Mouse (Mus musculus): ENCODE measurements around the gene Dennd4a. TPM values are rescaled to one million over a fixed set of nuclear protein-coding genes. Genes with fewer than 3 reads are reported as not detected.
A peak's percentile ranks its signal among the peaks of the same experiment; 100 is the strongest.

The Dennd4a gene
- polyA plus RNA-seq, 1 experiment from 2014 or later, result 12.0 TPM

- Histone ChIP-seq H3K27ac (no peak overlapping the region), H3K4me2 (no peak overlapping the region), H3K36me3 (replicated peaks) (no peaks in the 10 kb centered on the region), H3K4me3 (no peak overlapping the region), H3K9me3 (no peaks in the 10 kb centered on the region), H3K4me1 (no peaks in the 10 kb centered on the region), H3K9ac (no peak overlapping the region), H3K27me3 (replicated peaks) (no peaks in the 10 kb centered on the region)
- 82% methylated on average over 5 of the region's 5 CpGs for WGBS
- ATAC-seq (replicated peaks), result no peak
Observed at GRCm38 (mm10) chr9:64938535-64938934, 127.4 kb downstream of the Dennd4a start.

GRCm38 (mm10) chr9:64939281-64939680 lies 128.1 kb downstream of the Dennd4a start:
- no peaks in the 10 kb centered on the region for H3K36me3 ChIP-seq (replicated peaks)
- no peaks in the 10 kb centered on the region for H3K9me3 ChIP-seq
- no peaks in the 10 kb centered on the region for H3K4me1 ChIP-seq
- no peak for ATAC-seq (replicated peaks)
- no peaks in the 10 kb centered on the region for H3K27me3 ChIP-seq (replicated peaks)
- H3K4me3 ChIP-seq, result no peak overlapping the region
- H3K27ac ChIP-seq, result no peak overlapping the region
- H3K4me2 ChIP-seq, result no peak overlapping the region
- WGBS, result 57% methylated on average over 4 of the region's 4 CpGs
- H3K9ac ChIP-seq, result no peak overlapping the region

GRCm38 (mm10) chr9:64939790-64940189 lies 128.7 kb downstream of the Dennd4a start:
- Histone ChIP-seq H3K4me2 (no peak overlapping the region), H3K9me3 (no peaks in the 10 kb centered on the region), H3K4me3 (no peak overlapping the region), H3K27me3 (replicated peaks) (no peaks in the 10 kb centered on the region), H3K27ac (no peak overlapping the region), H3K9ac (no peak overlapping the region), H3K4me1 (no peaks in the 10 kb centered on the region), H3K36me3 (replicated peaks) (no peaks in the 10 kb centered on the region)
- no peak for ATAC-seq (replicated peaks)
- 82% methylated on average over 2 of the region's 2 CpGs for WGBS

GRCm38 (mm10) chr9:64940731-64941346 lies 129.7 kb downstream of the Dennd4a start:
- Histone ChIP-seq H3K27me3 (replicated peaks) (no peaks in the 10 kb centered on the region), H3K9ac (no peak overlapping the region), H3K4me3 (no peak overlapping the region), H3K36me3 (replicated peaks) (no peaks in the 10 kb centered on the region), H3K4me2 (no peak overlapping the region), H3K27ac (no peak overlapping the region), H3K9me3 (no peaks in the 10 kb centered on the region), H3K4me1 (no peaks in the 10 kb centered on the region)
- 84% methylated on average over 11 of the region's 11 CpGs for WGBS
- ATAC-seq (replicated peaks), result no peak

- ATAC-seq (replicated peaks), result no peak
- Histone ChIP-seq H3K9ac (no peak overlapping the region), H3K27me3 (replicated peaks) (no peaks in the 10 kb centered on the region), H3K4me1 (no peaks in the 10 kb centered on the region), H3K4me2 (no peak overlapping the region), H3K27ac (no peak overlapping the region), H3K36me3 (replicated peaks) (no peaks in the 10 kb centered on the region), H3K9me3 (no peaks in the 10 kb centered on the region), H3K4me3 (no peak overlapping the region)
- 81% methylated on average over 4 of the region's 4 CpGs for WGBS
Observed at GRCm38 (mm10) chr9:64941650-64942049, 130.5 kb downstream of the Dennd4a start.

GRCm38 (mm10) chr9:64943997-64944396 lies 132.9 kb downstream of the Dennd4a start:
- Histone ChIP-seq H3K27me3 (replicated peaks) (no peaks in the 10 kb centered on the region), H3K9me3 (no peaks in the 10 kb centered on the region), H3K27ac (no peak overlapping the region), H3K36me3 (replicated peaks) (no peaks in the 10 kb centered on the region), H3K4me2 (no peak overlapping the region), H3K9ac (no peak overlapping the region), H3K4me3 (no peak overlapping the region), H3K4me1 (no peaks in the 10 kb centered on the region)
- 30% methylated on average over 11 of the region's 11 CpGs for WGBS
- no peak for ATAC-seq (replicated peaks)

GRCm38 (mm10) chr9:64947483-64948095 lies 136.4 kb downstream of the Dennd4a start:
- Histone ChIP-seq H3K9me3 (no peaks in the 10 kb centered on the region), H3K9ac (no peak overlapping the region), H3K27ac (no peak overlapping the region), H3K4me1 (peaks cover 9% of the 10 kb centered on the region), H3K4me3 (no peak overlapping the region), H3K27me3 (replicated peaks) (0 out of 2 replicates have a peak, but pooled peaks cover 3% of the 10 kb centered on the region), H3K36me3 (replicated peaks) (no peaks in the 10 kb centered on the region), H3K4me2 (no peak overlapping the region)
- no peak for ATAC-seq (replicated peaks)
- WGBS, result 82% methylated on average over 9 of the region's 9 CpGs

GRCm38 (mm10) chr9:64951161-64951657 lies 140.1 kb downstream of the Dennd4a start, which contains the start of gene Slc24a1:
TSS of gene Slc24a1 (minus strand) at chr9:64951607.
- H3K4me2 ChIP-seq, result no peak within 1 kb of the TSS; the same call in 1 of the 2 replicates
- 0 out of 2 replicates have a peak, but pooled peaks cover 3% of the 10 kb centered on the region for H3K27me3 ChIP-seq (replicated peaks)
- H3K36me3 ChIP-seq (replicated peaks), result no peaks in the 10 kb centered on the region
- H3K9me3 ChIP-seq, result no peaks in the 10 kb centered on the region
- no peak for ATAC-seq (replicated peaks)
- 39% methylated on average over 11 of the region's 11 CpGs for WGBS
- H3K27ac ChIP-seq, result no peak within 1 kb of the TSS
- H3K4me3 ChIP-seq, result no peak within 1 kb of the TSS
- peaks cover 11% of the 10 kb centered on the region for H3K4me1 ChIP-seq
- no peak within 1 kb of the TSS for H3K9ac ChIP-seq

GRCm38 (mm10) chr9:64952055-64952454 lies 140.9 kb downstream of the Dennd4a start:
- no peak overlapping the region for H3K4me3 ChIP-seq
- 0 out of 2 replicates have a peak, but pooled peaks cover 3% of the 10 kb centered on the region for H3K27me3 ChIP-seq (replicated peaks)
- no peak overlapping the region for H3K9ac ChIP-seq
- no peak overlapping the region for H3K27ac ChIP-seq
- H3K36me3 ChIP-seq (replicated peaks), result no peaks in the 10 kb centered on the region
- peaks cover 11% of the 10 kb centered on the region for H3K4me1 ChIP-seq
- no peaks in the 10 kb centered on the region for H3K9me3 ChIP-seq
- 0 out of 2 replicates have a peak, but pooled peaks have one; percentile 30 for ATAC-seq (replicated peaks)
- H3K4me2 ChIP-seq, result no peak overlapping the region; the same call in 1 of the 2 replicates
- WGBS, result 13% methylated on average over 5 of the region's 5 CpGs

- Histone ChIP-seq H3K27me3 (replicated peaks) (0 out of 2 replicates have a peak, but pooled peaks cover 3% of the 10 kb centered on the region), H3K4me3 (no peak overlapping the region), H3K27ac (no peak overlapping the region), H3K9ac (no peak overlapping the region), H3K9me3 (no peaks in the 10 kb centered on the region), H3K4me2 (no peak overlapping the region), H3K4me1 (peaks cover 11% of the 10 kb centered on the region), H3K36me3 (replicated peaks) (no peaks in the 10 kb centered on the region)
- WGBS, result 78% methylated on average over 7 of the region's 7 CpGs
- ATAC-seq (replicated peaks), result no peak
Observed at GRCm38 (mm10) chr9:64953190-64953589, 142.1 kb downstream of the Dennd4a start.

- Histone ChIP-seq H3K36me3 (replicated peaks) (no peaks in the 10 kb centered on the region), H3K9me3 (no peaks in the 10 kb centered on the region), H3K9ac (no peak overlapping the region), H3K4me3 (no peak overlapping the region), H3K27ac (no peak overlapping the region), H3K27me3 (replicated peaks) (no peaks in the 10 kb centered on the region), H3K4me1 (peaks cover 19% of the 10 kb centered on the region), H3K4me2 (peak overlapping the region; percentile 13; the same call in 1 of the 2 replicates)
- no peak for ATAC-seq (replicated peaks)
- 23% methylated on average over 12 of the region's 12 CpGs for WGBS
Observed at GRCm38 (mm10) chr9:64956337-64956736, 145.2 kb downstream of the Dennd4a start.

GRCm38 (mm10) chr9:64957276-64957675 lies 146.1 kb downstream of the Dennd4a start:
- peaks cover 21% of the 10 kb centered on the region for H3K4me1 ChIP-seq
- no peak overlapping the region for H3K4me2 ChIP-seq
- no peak for ATAC-seq (replicated peaks)
- no peaks in the 10 kb centered on the region for H3K27me3 ChIP-seq (replicated peaks)
- no peaks in the 10 kb centered on the region for H3K9me3 ChIP-seq
- H3K4me3 ChIP-seq, result no peak overlapping the region
- 85% methylated on average over 3 of the region's 3 CpGs for WGBS
- no peak overlapping the region for H3K27ac ChIP-seq
- H3K36me3 ChIP-seq (replicated peaks), result no peaks in the 10 kb centered on the region
- H3K9ac ChIP-seq, result no peak overlapping the region
